Mouse (Mus musculus): ENCODE measurements around the gene AC140267.1. TPM values are rescaled to one million over a fixed set of nuclear protein-coding genes. Genes with fewer than 3 reads are reported as not detected.

The AC140267.1 gene
- polyA plus RNA-seq, 1 experiment from 2014 or later = not detected

DNA sequence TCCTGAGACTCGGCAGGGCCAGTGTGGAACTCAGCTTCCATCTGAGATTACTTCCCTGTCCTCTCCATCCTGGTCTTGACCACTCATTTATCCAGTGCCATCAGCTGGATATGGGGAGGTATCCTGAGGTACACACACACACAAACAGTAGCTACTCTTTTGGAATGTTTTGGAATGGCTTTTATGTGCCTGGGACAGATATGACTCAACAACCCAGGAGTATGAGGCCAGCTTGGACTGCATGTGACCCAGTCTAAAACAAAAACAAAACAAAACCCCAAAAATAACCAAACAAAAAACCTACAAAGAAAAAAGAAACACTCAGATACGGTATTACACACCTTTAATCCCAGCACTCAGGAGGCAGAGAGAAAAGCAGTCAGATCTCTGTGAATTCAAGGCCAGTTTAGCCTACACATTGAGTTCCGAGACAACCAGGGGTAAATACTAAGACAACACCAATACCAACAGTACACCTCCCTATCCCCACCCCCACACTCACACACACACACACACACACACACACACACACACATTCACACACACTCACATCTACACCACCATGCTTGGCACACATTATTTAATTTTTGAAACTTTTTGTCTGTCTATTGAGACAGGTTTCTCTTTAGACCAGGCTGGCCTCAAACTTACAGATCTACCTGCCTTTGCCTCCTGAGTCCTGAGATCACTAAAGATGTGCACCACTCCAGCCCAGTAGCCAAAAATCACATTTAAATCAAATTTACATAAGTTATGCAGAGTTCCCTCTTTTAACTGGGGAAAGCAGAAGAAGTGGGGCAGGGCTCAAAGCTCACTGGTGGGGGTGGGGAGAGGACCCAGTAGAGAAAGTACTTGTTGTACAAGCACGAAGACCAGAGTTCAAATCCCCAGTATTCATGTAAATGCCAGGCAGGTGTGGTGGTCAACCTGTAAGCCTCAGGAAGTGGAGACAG, 15.7 kb upstream of the AC140267.1 start:
- H3K9me3 ChIP-seq (replicated peaks; ENCODE audit: control insufficient read depth, low read length) = no peaks in the 10 kb centered on the region
- H3K4me3 ChIP-seq (ENCODE audit: low read depth, low read length) = no peak overlapping the region
- no peak overlapping the region for H3K9ac ChIP-seq (replicated peaks; ENCODE audit: low read length)
- DNase-seq (ENCODE audit: low spot score) = no peak
- no peaks in the 10 kb centered on the region for H3K27me3 ChIP-seq (ENCODE audit: control insufficient read depth, insufficient read depth, low read length)
- no peak overlapping the region for H3K27ac ChIP-seq (replicated peaks; ENCODE audit: low read depth, low read length)
- no peak overlapping the region for H3K4me2 ChIP-seq (ENCODE audit: low read depth, low read length)
- WGBS = 56% methylated on average over 4 of the region's 4 CpGs
- ATAC-seq (replicated peaks; ENCODE audit: insufficient number of reproducible peaks, low FRiP score, low TSS enrichment, low read depth) = no peak
- H3K36me3 ChIP-seq (replicated peaks; ENCODE audit: control insufficient read depth, insufficient read depth, low read depth, low read length) = no peaks in the 10 kb centered on the region
- H3K4me1 ChIP-seq (ENCODE audit: control insufficient read depth, insufficient read depth, low read length) = peaks cover 3% of the 10 kb centered on the region; the same call in 1 of the 2 replicates

DNA sequence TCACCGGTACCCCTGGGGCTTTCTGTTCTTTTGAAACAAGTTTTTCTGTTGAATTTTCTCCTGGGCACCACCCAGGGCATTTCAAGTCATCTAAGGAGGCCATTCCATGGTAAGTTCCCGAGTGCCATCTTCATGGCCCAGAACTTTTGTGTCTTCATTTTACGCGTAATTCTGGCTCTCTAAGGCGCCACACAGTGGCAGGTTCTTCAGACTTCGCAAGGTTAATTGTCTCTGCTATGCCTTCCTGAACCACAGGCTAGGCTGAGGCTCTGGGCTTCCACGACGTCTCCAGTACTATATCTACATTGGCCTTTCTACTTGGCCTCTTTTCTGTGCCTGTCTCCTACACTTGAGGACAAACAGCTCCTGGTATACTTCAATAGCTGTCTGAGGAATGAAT, 14.6 kb upstream of the AC140267.1 start:
- no peak for DNase-seq (ENCODE audit: low spot score)
- WGBS = 71% methylated on average over 8 of the region's 8 CpGs
- Histone ChIP-seq H3K4me3 (ENCODE audit: low read depth, low read length) (no peak overlapping the region), H3K36me3 (replicated peaks; ENCODE audit: control insufficient read depth, insufficient read depth, low read depth, low read length) (no peaks in the 10 kb centered on the region), H3K4me2 (ENCODE audit: low read depth, low read length) (no peak overlapping the region), H3K27ac (replicated peaks; ENCODE audit: low read depth, low read length) (no peak overlapping the region), H3K9ac (replicated peaks; ENCODE audit: low read length) (no peak overlapping the region), H3K9me3 (replicated peaks; ENCODE audit: control insufficient read depth, low read length) (no peaks in the 10 kb centered on the region), H3K27me3 (ENCODE audit: control insufficient read depth, insufficient read depth, low read length) (no peaks in the 10 kb centered on the region), H3K4me1 (ENCODE audit: control insufficient read depth, insufficient read depth, low read length) (peaks cover 3% of the 10 kb centered on the region; the same call in 1 of the 2 replicates)
- no peak for ATAC-seq (replicated peaks; ENCODE audit: insufficient number of reproducible peaks, low FRiP score, low TSS enrichment, low read depth)

DNA sequence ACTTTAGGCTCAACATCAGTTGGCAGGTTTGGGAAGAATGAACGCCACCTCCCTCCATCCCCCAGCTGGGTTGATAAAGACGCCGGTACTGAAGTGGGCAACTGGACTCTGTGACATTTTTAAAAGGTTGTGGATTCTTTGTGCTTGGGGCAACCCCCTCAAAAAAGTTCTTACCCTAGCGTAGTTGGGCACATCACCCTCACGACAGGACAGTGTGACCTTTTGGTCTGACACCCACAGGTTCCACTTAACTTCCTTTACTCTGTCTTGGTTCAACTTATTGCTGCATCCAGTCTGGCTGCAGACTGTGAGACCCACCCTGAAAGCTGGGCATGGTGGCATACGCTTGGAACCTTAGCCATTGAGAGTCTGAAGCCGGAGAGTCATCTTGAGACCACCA, 11.9 kb upstream of the AC140267.1 start:
- Histone ChIP-seq H3K9ac (replicated peaks; ENCODE audit: low read length) (no peak overlapping the region), H3K4me3 (ENCODE audit: low read depth, low read length) (no peak overlapping the region), H3K27ac (replicated peaks; ENCODE audit: low read depth, low read length) (no peak overlapping the region), H3K27me3 (ENCODE audit: control insufficient read depth, insufficient read depth, low read length) (no peaks in the 10 kb centered on the region), H3K4me1 (ENCODE audit: control insufficient read depth, insufficient read depth, low read length) (peaks cover 3% of the 10 kb centered on the region; the same call in 1 of the 2 replicates), H3K36me3 (replicated peaks; ENCODE audit: control insufficient read depth, insufficient read depth, low read depth, low read length) (no peaks in the 10 kb centered on the region), H3K4me2 (ENCODE audit: low read depth, low read length) (no peak overlapping the region), H3K9me3 (replicated peaks; ENCODE audit: control insufficient read depth, low read length) (no peaks in the 10 kb centered on the region)
- 92% methylated on average over 7 of the region's 7 CpGs for WGBS
- no peak for DNase-seq (ENCODE audit: low spot score)
- no peak for ATAC-seq (replicated peaks; ENCODE audit: insufficient number of reproducible peaks, low FRiP score, low TSS enrichment, low read depth)

DNA sequence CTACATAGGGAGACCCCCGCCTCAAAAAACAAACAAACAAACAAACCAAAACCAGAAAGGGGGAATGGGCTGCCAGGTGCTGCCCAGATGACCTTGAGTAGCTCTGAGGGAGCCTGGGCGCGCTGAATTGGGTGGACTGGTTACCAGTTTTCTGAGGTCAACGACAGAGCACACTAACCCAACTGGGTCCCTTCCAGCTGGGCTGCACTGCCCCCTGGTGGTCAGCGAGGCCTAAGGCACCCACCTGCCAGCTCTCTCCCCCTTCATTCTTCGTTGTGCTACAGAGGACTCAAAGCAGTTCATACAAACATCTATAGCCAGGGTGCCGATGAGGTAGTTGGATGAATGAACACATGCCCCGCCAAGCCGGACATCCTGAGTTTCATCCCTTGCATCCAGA, 10.4 kb upstream of the AC140267.1 start:
- Histone ChIP-seq H3K4me2 (ENCODE audit: low read depth, low read length) (no peak overlapping the region), H3K4me3 (ENCODE audit: low read depth, low read length) (no peak overlapping the region), H3K9me3 (replicated peaks; ENCODE audit: control insufficient read depth, low read length) (no peaks in the 10 kb centered on the region), H3K4me1 (ENCODE audit: control insufficient read depth, insufficient read depth, low read length) (no peaks in the 10 kb centered on the region), H3K27me3 (ENCODE audit: control insufficient read depth, insufficient read depth, low read length) (no peaks in the 10 kb centered on the region), H3K27ac (replicated peaks; ENCODE audit: low read depth, low read length) (no peak overlapping the region), H3K9ac (replicated peaks; ENCODE audit: low read length) (no peak overlapping the region), H3K36me3 (replicated peaks; ENCODE audit: control insufficient read depth, insufficient read depth, low read depth, low read length) (no peaks in the 10 kb centered on the region)
- DNase-seq (ENCODE audit: low spot score) (peak; percentile 80), ATAC-seq (replicated peaks; ENCODE audit: insufficient number of reproducible peaks, low FRiP score, low TSS enrichment, low read depth) (0 out of 2 replicates have a peak, but pooled peaks have one; percentile 17)
- WGBS = 28% methylated on average over 9 of the region's 9 CpGs

DNA sequence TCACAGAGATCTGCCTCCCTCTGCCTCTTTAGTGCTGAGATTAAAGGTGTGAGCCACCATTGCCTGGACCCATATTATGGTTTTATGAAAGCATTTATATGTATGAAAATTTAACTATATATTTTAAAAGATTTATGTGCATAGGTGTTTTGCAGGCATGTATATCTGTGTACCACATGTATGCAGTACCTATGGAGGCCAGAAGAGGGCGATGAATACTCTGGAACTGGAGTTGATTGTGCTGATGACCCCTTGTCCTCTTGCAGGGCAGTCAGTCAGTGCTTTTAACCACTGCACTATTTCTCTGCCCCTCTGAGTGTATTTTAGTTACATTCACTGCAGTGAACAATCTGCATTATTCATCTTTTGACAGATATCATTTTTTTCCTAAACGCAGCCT, 9.8 kb upstream of the AC140267.1 start:
- 48% methylated on average over 2 of the region's 2 CpGs for WGBS
- no peak for ATAC-seq (replicated peaks; ENCODE audit: insufficient number of reproducible peaks, low FRiP score, low TSS enrichment, low read depth)
- H3K27me3 ChIP-seq (ENCODE audit: control insufficient read depth, insufficient read depth, low read length) = no peaks in the 10 kb centered on the region

DNA sequence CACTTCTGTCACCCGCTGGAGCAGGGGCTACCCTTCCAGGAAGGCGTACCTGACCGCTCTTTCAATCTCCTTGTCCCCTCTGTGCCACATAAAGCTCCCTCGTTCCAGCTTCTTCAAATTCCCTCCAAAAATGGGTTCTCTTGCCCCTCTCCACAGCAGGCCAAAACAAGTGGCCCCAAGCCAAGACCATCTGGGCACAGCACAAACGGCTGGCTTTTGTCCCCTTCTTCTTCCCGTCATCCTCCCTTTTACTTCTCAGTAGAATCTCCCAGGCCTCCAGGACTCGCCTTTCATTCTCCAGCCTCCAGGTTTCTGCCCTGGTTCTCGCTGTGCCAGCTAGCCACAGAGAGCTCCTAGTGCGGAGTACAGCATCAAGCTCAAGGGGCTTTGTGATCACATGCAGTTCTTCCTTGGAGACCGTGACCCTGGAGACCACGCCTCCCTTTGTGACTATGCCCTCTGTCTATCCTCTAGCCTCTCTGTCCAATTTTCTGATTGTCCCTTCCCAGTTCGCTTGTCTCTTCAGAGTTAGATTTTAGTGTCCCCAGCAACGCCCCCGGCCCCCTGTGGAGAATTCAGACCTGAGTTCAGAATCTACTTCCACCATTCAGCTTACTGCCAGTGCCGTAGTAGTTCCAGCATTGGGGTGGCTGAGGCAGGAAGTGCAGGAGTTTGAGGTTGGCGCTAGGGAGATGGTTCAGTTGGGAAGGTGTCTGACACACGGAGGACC, 7.4 kb upstream of the AC140267.1 start:
- Histone ChIP-seq H3K36me3 (replicated peaks; ENCODE audit: control insufficient read depth, insufficient read depth, low read depth, low read length) (no peaks in the 10 kb centered on the region), H3K4me2 (ENCODE audit: low read depth, low read length) (no peak overlapping the region), H3K4me3 (ENCODE audit: low read depth, low read length) (no peak overlapping the region), H3K27me3 (ENCODE audit: control insufficient read depth, insufficient read depth, low read length) (no peaks in the 10 kb centered on the region), H3K9me3 (replicated peaks; ENCODE audit: control insufficient read depth, low read length) (no peaks in the 10 kb centered on the region), H3K27ac (replicated peaks; ENCODE audit: low read depth, low read length) (no peak overlapping the region), H3K4me1 (ENCODE audit: control insufficient read depth, insufficient read depth, low read length) (no peaks in the 10 kb centered on the region), H3K9ac (replicated peaks; ENCODE audit: low read length) (no peak overlapping the region)
- no peak for ATAC-seq (replicated peaks; ENCODE audit: insufficient number of reproducible peaks, low FRiP score, low TSS enrichment, low read depth)
- DNase-seq (ENCODE audit: low spot score) = no peak
- 76% methylated on average over 17 of the region's 17 CpGs for WGBS

More for the DNA sequence above, 9.8 kb upstream of the AC140267.1 start:
- H3K4me1 ChIP-seq (ENCODE audit: control insufficient read depth, insufficient read depth, low read length) = no peaks in the 10 kb centered on the region
- peak; percentile 69 for DNase-seq (ENCODE audit: low spot score)
- no peaks in the 10 kb centered on the region for H3K36me3 ChIP-seq (replicated peaks; ENCODE audit: control insufficient read depth, insufficient read depth, low read depth, low read length)
- no peak overlapping the region for H3K4me2 ChIP-seq (ENCODE audit: low read depth, low read length)
- no peaks in the 10 kb centered on the region for H3K9me3 ChIP-seq (replicated peaks; ENCODE audit: control insufficient read depth, low read length)
- H3K27ac ChIP-seq (replicated peaks; ENCODE audit: low read depth, low read length) = no peak overlapping the region
- H3K4me3 ChIP-seq (ENCODE audit: low read depth, low read length) = no peak overlapping the region
- H3K9ac ChIP-seq (replicated peaks; ENCODE audit: low read length) = no peak overlapping the region

DNA sequence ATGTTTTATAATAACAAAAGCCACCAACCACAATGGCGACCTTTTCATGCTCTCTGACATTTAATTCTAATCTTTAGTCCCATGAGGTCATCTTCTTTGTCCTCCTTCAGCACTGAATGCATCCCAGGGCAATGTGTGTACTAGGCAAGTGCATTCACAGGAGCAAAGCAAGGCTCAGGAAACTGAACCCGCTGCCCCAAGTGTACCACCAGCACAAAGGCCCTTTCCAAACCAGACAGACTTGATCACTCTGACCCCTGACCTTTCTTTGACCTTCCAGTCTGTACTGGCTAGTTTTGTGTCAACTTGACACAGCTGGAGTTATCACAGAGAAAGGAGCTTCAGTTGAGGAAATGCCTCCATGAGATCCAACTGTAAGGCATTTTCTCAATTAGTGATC, 3.3 kb upstream of the AC140267.1 start:
- no peaks in the 10 kb centered on the region for H3K4me1 ChIP-seq (ENCODE audit: control insufficient read depth, insufficient read depth, low read length)
- WGBS = 50% methylated on average over 2 of the region's 2 CpGs
- DNase-seq (ENCODE audit: low spot score) (peak; percentile 8), ATAC-seq (replicated peaks; ENCODE audit: insufficient number of reproducible peaks, low FRiP score, low TSS enrichment, low read depth) (no peak)
- no peak overlapping the region for H3K9ac ChIP-seq (replicated peaks; ENCODE audit: low read length)
- no peaks in the 10 kb centered on the region for H3K27me3 ChIP-seq (ENCODE audit: control insufficient read depth, insufficient read depth, low read length)
- H3K36me3 ChIP-seq (replicated peaks; ENCODE audit: control insufficient read depth, insufficient read depth, low read depth, low read length) = no peaks in the 10 kb centered on the region
- no peaks in the 10 kb centered on the region for H3K9me3 ChIP-seq (replicated peaks; ENCODE audit: control insufficient read depth, low read length)
- H3K27ac ChIP-seq (replicated peaks; ENCODE audit: low read depth, low read length) = no peak overlapping the region
- H3K4me2 ChIP-seq (ENCODE audit: low read depth, low read length) = no peak overlapping the region
- H3K4me3 ChIP-seq (ENCODE audit: low read depth, low read length) = no peak overlapping the region

DNA sequence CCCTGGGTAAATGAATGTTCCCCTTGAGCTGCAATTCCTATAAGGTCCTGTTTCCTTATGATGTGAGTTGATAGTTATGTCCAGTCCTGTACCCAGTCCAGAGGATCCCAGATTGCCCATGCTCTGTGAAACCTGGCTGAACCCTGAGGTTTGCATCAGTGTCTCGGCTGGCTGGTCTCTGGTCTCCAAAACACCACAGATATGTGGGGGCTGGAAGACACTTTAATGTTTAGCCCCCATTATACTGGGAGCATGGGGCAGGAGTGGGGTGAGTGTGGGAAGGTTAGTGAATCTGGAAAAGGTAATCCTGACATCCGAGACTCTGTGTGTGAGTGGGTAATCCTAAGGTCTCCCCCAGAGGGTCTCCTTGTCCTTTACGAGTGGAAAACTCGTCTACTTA, 2.6 kb upstream of the AC140267.1 start:
- no peak for DNase-seq (ENCODE audit: low spot score)

More for the DNA sequence above, 2.6 kb upstream of the AC140267.1 start:
- 63% methylated on average over 4 of the region's 4 CpGs for WGBS
- peak; percentile 27; the same call in 1 of the 2 replicates for ATAC-seq (replicated peaks; ENCODE audit: insufficient number of reproducible peaks, low FRiP score, low TSS enrichment, low read depth)
- H3K27me3 ChIP-seq (ENCODE audit: control insufficient read depth, insufficient read depth, low read length) = no peaks in the 10 kb centered on the region
- H3K4me2 ChIP-seq (ENCODE audit: low read depth, low read length) = no peak overlapping the region
- H3K4me3 ChIP-seq (ENCODE audit: low read depth, low read length) = no peak overlapping the region
- no peaks in the 10 kb centered on the region for H3K4me1 ChIP-seq (ENCODE audit: control insufficient read depth, insufficient read depth, low read length)
- H3K36me3 ChIP-seq (replicated peaks; ENCODE audit: control insufficient read depth, insufficient read depth, low read depth, low read length) = no peaks in the 10 kb centered on the region; the same call in 1 of the 2 replicates
- peak overlapping the region; percentile 22; the same call in 1 of the 2 replicates for H3K9ac ChIP-seq (replicated peaks; ENCODE audit: low read length)
- no peak overlapping the region for H3K27ac ChIP-seq (replicated peaks; ENCODE audit: low read depth, low read length)
- H3K9me3 ChIP-seq (replicated peaks; ENCODE audit: control insufficient read depth, low read length) = no peaks in the 10 kb centered on the region
